Mouse (Mus musculus): ENCODE data around the gene Tada2b. TPM values are rescaled to one million over a fixed set of nuclear protein-coding genes. Genes with fewer than 3 reads are reported as not detected.

Gene Tada2b
- polyA plus RNA-seq, 1 experiment from 2014 or later: 3.2 TPM

DNA sequence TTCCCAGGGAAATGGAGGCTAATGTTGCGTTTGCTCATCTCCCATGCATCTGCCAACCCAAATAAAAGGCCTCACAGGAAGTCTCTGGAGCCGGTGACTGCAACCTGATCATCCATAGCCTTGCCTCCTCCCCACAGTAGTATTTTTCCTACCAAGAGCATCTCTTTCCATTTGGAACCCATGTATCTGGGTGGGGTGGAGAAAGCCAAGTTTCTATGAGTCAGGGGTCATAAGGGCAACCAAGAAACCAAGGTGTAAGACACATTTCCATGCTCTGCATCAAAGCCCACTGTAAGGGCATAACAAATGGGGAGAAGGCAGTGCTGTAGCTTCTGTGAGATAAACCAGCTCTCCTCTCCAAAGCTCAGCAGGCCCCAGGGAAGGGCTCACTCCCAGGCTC is 22.9 kb downstream of the Tada2b start:
- WGBS: 73% methylated on average over 2 of the region's 2 CpGs

GRCm38 (mm10) chr5:36460712-36461111 is 23.4 kb downstream of the Tada2b start:
- Histone ChIP-seq H3K4me2 (ENCODE audit: low read depth, severe bottlenecking) (no peak overlapping the region), H3K9ac (ENCODE audit: low read length) (no peak overlapping the region), H3K36me3 (ENCODE audit: control insufficient read depth, insufficient read depth, low read length) (no peaks in the 10 kb centered on the region), H3K9me3 (ENCODE audit: control insufficient read depth, low read length) (no peaks in the 10 kb centered on the region), H3K4me3 (ENCODE audit: low read depth, low read length) (no peak overlapping the region), H3K4me1 (ENCODE audit: control insufficient read depth, insufficient read depth, low read length) (peaks cover 5% of the 10 kb centered on the region; the same call in 1 of the 2 replicates), H3K27me3 (ENCODE audit: control insufficient read depth, insufficient read depth, low read length) (no peaks in the 10 kb centered on the region), H3K27ac (replicated peaks; ENCODE audit: low read depth, low read length) (no peak overlapping the region)
- ATAC-seq (ENCODE audit: insufficient number of reproducible peaks, low FRiP score, low TSS enrichment, low read depth) (no peak), DNase-seq (ENCODE audit: low spot score) (no peak)
- 78% methylated on average over 2 of the region's 2 CpGs for WGBS

More for the DNA sequence above, 22.9 kb downstream of the Tada2b start:
- H3K27me3 ChIP-seq (ENCODE audit: control insufficient read depth, insufficient read depth, low read length): no peaks in the 10 kb centered on the region
- no peak overlapping the region for H3K4me2 ChIP-seq (ENCODE audit: low read depth, severe bottlenecking)
- no peak overlapping the region for H3K27ac ChIP-seq (replicated peaks; ENCODE audit: low read depth, low read length)
- H3K36me3 ChIP-seq (ENCODE audit: control insufficient read depth, insufficient read depth, low read length): no peaks in the 10 kb centered on the region
- H3K9me3 ChIP-seq (ENCODE audit: control insufficient read depth, low read length): no peaks in the 10 kb centered on the region
- no peak overlapping the region for H3K9ac ChIP-seq (ENCODE audit: low read length)
- no peak overlapping the region for H3K4me3 ChIP-seq (ENCODE audit: low read depth, low read length)
- ATAC-seq (ENCODE audit: insufficient number of reproducible peaks, low FRiP score, low TSS enrichment, low read depth): no peak
- peaks cover 9% of the 10 kb centered on the region; the same call in 1 of the 2 replicates for H3K4me1 ChIP-seq (ENCODE audit: control insufficient read depth, insufficient read depth, low read length)
- no peak for DNase-seq (ENCODE audit: low spot score)

- Histone ChIP-seq H3K4me3 (ENCODE audit: low read depth, low read length) (no peak overlapping the region), H3K4me2 (ENCODE audit: low read depth, severe bottlenecking) (no peak overlapping the region), H3K27me3 (ENCODE audit: control insufficient read depth, insufficient read depth, low read length) (no peaks in the 10 kb centered on the region), H3K9ac (ENCODE audit: low read length) (no peak overlapping the region), H3K36me3 (ENCODE audit: control insufficient read depth, insufficient read depth, low read length) (no peaks in the 10 kb centered on the region), H3K4me1 (ENCODE audit: control insufficient read depth, insufficient read depth, low read length) (no peaks in the 10 kb centered on the region), H3K27ac (replicated peaks; ENCODE audit: low read depth, low read length) (no peak overlapping the region), H3K9me3 (ENCODE audit: control insufficient read depth, low read length) (no peaks in the 10 kb centered on the region)
- WGBS: 14% methylated on average over 4 of the region's 4 CpGs
- peak; percentile 63 for DNase-seq (ENCODE audit: low spot score)
- ATAC-seq (ENCODE audit: insufficient number of reproducible peaks, low FRiP score, low TSS enrichment, low read depth): no peak
Measured at GRCm38 (mm10) chr5:36458926-36459325, 25.2 kb downstream of the Tada2b start.

GRCm38 (mm10) chr5:36457706-36458105 is 26.4 kb downstream of the Tada2b start:
- Histone ChIP-seq H3K9me3 (ENCODE audit: control insufficient read depth, low read length) (no peaks in the 10 kb centered on the region), H3K27me3 (ENCODE audit: control insufficient read depth, insufficient read depth, low read length) (no peaks in the 10 kb centered on the region), H3K4me2 (ENCODE audit: low read depth, severe bottlenecking) (no peak overlapping the region), H3K36me3 (ENCODE audit: control insufficient read depth, insufficient read depth, low read length) (no peaks in the 10 kb centered on the region), H3K4me1 (ENCODE audit: control insufficient read depth, insufficient read depth, low read length) (no peaks in the 10 kb centered on the region), H3K4me3 (ENCODE audit: low read depth, low read length) (no peak overlapping the region), H3K27ac (replicated peaks; ENCODE audit: low read depth, low read length) (no peak overlapping the region), H3K9ac (ENCODE audit: low read length) (no peak overlapping the region)
- no peak for DNase-seq (ENCODE audit: low spot score)
- 73% methylated on average over 4 of the region's 4 CpGs for WGBS
- ATAC-seq (ENCODE audit: insufficient number of reproducible peaks, low FRiP score, low TSS enrichment, low read depth): no peak

- H3K4me2 ChIP-seq (ENCODE audit: low read depth, severe bottlenecking): no peak overlapping the region
- H3K9ac ChIP-seq (ENCODE audit: low read length): no peak overlapping the region
- H3K4me3 ChIP-seq (ENCODE audit: low read depth, low read length): no peak overlapping the region
- no peak overlapping the region for H3K27ac ChIP-seq (replicated peaks; ENCODE audit: low read depth, low read length)
- H3K36me3 ChIP-seq (ENCODE audit: control insufficient read depth, insufficient read depth, low read length): no peaks in the 10 kb centered on the region
- DNase-seq (ENCODE audit: low spot score): no peak
- H3K27me3 ChIP-seq (ENCODE audit: control insufficient read depth, insufficient read depth, low read length): no peaks in the 10 kb centered on the region
- WGBS: 84% methylated on average over 6 of the region's 6 CpGs
- H3K4me1 ChIP-seq (ENCODE audit: control insufficient read depth, insufficient read depth, low read length): 0 out of 2 replicates have a peak, but pooled peaks cover 4% of the 10 kb centered on the region
- H3K9me3 ChIP-seq (ENCODE audit: control insufficient read depth, low read length): no peaks in the 10 kb centered on the region
- no peak for ATAC-seq (ENCODE audit: insufficient number of reproducible peaks, low FRiP score, low TSS enrichment, low read depth)
Measured at GRCm38 (mm10) chr5:36452821-36453220, 31.3 kb downstream of the Tada2b start.

DNA sequence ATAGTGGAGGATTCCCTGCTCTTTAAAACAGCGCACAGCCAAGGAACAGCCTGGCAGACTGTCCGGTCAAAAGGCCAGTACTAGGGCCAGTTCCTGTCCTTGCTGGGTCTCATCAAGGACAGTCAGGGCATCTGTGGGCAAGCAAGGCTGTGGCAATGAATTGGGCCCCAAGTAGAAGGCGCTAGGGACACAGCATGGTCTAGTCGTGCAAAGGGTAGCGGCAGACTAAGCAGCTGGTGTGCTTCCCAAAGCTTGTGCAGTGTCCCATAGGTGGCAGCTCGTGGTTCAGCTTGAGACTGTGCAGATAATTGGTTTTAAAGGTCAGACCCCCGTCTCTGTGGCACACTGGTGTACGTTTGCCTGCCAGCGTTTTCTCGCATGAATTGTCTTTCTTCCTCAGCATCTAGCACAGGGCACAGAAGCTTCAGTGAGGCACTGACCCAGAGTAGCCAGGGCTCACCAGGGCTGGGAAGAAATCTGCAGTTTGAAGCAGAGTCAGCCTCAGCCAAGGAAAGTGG is 32.2 kb downstream of the Tada2b start:
- Histone ChIP-seq H3K9ac (ENCODE audit: low read length) (no peak overlapping the region), H3K36me3 (ENCODE audit: control insufficient read depth, insufficient read depth, low read length) (no peaks in the 10 kb centered on the region), H3K4me3 (ENCODE audit: low read depth, low read length) (no peak overlapping the region), H3K9me3 (ENCODE audit: control insufficient read depth, low read length) (no peaks in the 10 kb centered on the region), H3K27ac (replicated peaks; ENCODE audit: low read depth, low read length) (no peak overlapping the region), H3K4me2 (ENCODE audit: low read depth, severe bottlenecking) (no peak overlapping the region), H3K27me3 (ENCODE audit: control insufficient read depth, insufficient read depth, low read length) (no peaks in the 10 kb centered on the region), H3K4me1 (ENCODE audit: control insufficient read depth, insufficient read depth, low read length) (0 out of 2 replicates have a peak, but pooled peaks cover 4% of the 10 kb centered on the region)
- WGBS: 77% methylated on average over 10 of the region's 10 CpGs
- ATAC-seq (ENCODE audit: insufficient number of reproducible peaks, low FRiP score, low TSS enrichment, low read depth): no peak
- DNase-seq (ENCODE audit: low spot score): no peak

GRCm38 (mm10) chr5:36451119-36451518 is 33.0 kb downstream of the Tada2b start:
- Histone ChIP-seq H3K27me3 (ENCODE audit: control insufficient read depth, insufficient read depth, low read length) (no peaks in the 10 kb centered on the region), H3K9me3 (ENCODE audit: control insufficient read depth, low read length) (no peaks in the 10 kb centered on the region), H3K4me1 (ENCODE audit: control insufficient read depth, insufficient read depth, low read length) (0 out of 2 replicates have a peak, but pooled peaks cover 4% of the 10 kb centered on the region), H3K27ac (replicated peaks; ENCODE audit: low read depth, low read length) (no peak overlapping the region), H3K36me3 (ENCODE audit: control insufficient read depth, insufficient read depth, low read length) (no peaks in the 10 kb centered on the region), H3K4me2 (ENCODE audit: low read depth, severe bottlenecking) (no peak overlapping the region), H3K4me3 (ENCODE audit: low read depth, low read length) (no peak overlapping the region), H3K9ac (ENCODE audit: low read length) (no peak overlapping the region)
- ATAC-seq (ENCODE audit: insufficient number of reproducible peaks, low FRiP score, low TSS enrichment, low read depth) (no peak), DNase-seq (ENCODE audit: low spot score) (peak; percentile 36)
- 30% methylated on average over 8 of the region's 10 CpGs for WGBS

DNA sequence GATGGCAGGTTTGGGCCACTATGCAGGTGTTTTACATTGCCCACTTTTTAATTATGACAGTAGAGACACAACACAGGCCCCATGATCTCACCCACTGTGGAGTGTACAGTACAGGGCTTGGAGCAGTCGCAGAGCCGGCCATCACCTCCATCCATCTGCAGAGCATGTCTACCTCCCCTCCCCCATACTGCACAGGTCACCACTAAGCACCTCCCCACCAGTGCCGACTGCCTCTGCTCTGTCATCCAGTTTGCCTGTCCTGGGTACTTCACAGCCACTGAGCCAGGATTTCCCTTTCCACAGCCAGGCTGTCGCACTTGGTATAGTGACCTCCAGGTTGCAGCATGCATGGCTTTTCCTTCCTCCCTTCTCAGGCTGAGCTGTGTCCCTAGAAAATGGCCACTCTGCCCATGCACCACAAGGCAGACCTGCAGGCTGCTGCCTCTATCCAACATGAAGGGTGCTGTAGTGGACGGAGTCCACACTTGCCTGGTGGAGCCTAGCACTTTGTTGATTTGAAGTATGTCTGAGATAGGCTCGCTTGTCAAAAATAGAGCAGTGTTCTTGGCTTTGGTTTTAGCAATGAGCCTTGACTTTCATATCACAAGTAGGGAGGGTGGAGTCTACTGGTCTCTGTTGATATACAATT is 34.3 kb downstream of the Tada2b start:
- DNase-seq (ENCODE audit: low spot score) (no peak), ATAC-seq (ENCODE audit: insufficient number of reproducible peaks, low FRiP score, low TSS enrichment, low read depth) (no peak)
- no peaks in the 10 kb centered on the region for H3K36me3 ChIP-seq (ENCODE audit: control insufficient read depth, insufficient read depth, low read length)
- 0 out of 2 replicates have a peak, but pooled peaks cover 4% of the 10 kb centered on the region for H3K4me1 ChIP-seq (ENCODE audit: control insufficient read depth, insufficient read depth, low read length)
- H3K27ac ChIP-seq (replicated peaks; ENCODE audit: low read depth, low read length): no peak overlapping the region
- no peaks in the 10 kb centered on the region for H3K9me3 ChIP-seq (ENCODE audit: control insufficient read depth, low read length)
- no peak overlapping the region for H3K4me2 ChIP-seq (ENCODE audit: low read depth, severe bottlenecking)
- H3K9ac ChIP-seq (ENCODE audit: low read length): no peak overlapping the region; the same call in 1 of the 2 replicates
- 67% methylated on average over 6 of the region's 6 CpGs for WGBS
- H3K4me3 ChIP-seq (ENCODE audit: low read depth, low read length): no peak overlapping the region
- H3K27me3 ChIP-seq (ENCODE audit: control insufficient read depth, insufficient read depth, low read length): no peaks in the 10 kb centered on the region

Measured in limb, embryonic 11.5 days (tissue).